Mouse (Mus musculus) kidney, embryonic 14.5 days (tissue): ENCODE measurements at regions not wholly inside any gene's neighbourhood (a gene's known extent, or its start where the extent isn't known, plus 50 kb on each side); places are given as distances from the start of the nearest gene placed in this dataset.

ENCODE experiments used
- ATAC-seq: fragments of 200-750 bp; cut with Nextera tagmentation; 2 replicates; pipeline ENCODE4 v1.8.0; 2017; ENCODE audit warnings: moderate number of reproducible peaks, mild to moderate bottlenecking, moderate TSS enrichment, moderate library complexity; ENCODE audit not compliant: low FRiP score, low TSS enrichment
- H3K27ac ChIP-seq: fragments of 300-500 bp; sonication (generic); 2 replicates; pipeline ENCODE4 v1.5.1; 2014; ENCODE audit warnings: low read depth, mild to moderate bottlenecking, low read length, moderate library complexity, mixed read lengths
- H3K27me3 ChIP-seq: fragments of 300-500 bp; sonication (generic); 2 replicates; pipeline ENCODE4 v1.6.1; 2014; ENCODE audit warnings: mild to moderate bottlenecking, low read length; ENCODE audit not compliant: control insufficient read depth, insufficient read depth
- H3K36me3 ChIP-seq: fragments of 300-500 bp; sonication (generic); 2 replicates; pipeline ENCODE4 v1.6.1; 2014; ENCODE audit warnings: low read length, mixed read lengths; ENCODE audit not compliant: control insufficient read depth, insufficient read depth
- H3K4me1 ChIP-seq: fragments of 300-500 bp; sonication (generic); 2 replicates; pipeline ENCODE4 v1.6.1; 2014; ENCODE audit warnings: low read length, mixed read lengths; ENCODE audit not compliant: control insufficient read depth, insufficient read depth
- H3K4me2 ChIP-seq: fragments of 300-500 bp; sonication (generic); replicated peaks from 2 replicates; pipeline ENCODE4 v1.6.1; 2014; ENCODE audit warnings: low read depth, mild to moderate bottlenecking, low read length
- H3K4me3 ChIP-seq: fragments of 300-500 bp; sonication (generic); 2 replicates; pipeline ENCODE4 v1.5.1; 2014; ENCODE audit warnings: mild to moderate bottlenecking, low read length
- H3K9ac ChIP-seq: fragments of 300-500 bp; sonication (generic); 2 replicates; pipeline ENCODE4 v1.6.1; 2014; ENCODE audit warnings: low read depth, mild to moderate bottlenecking, low read length, moderate library complexity
- H3K9me3 ChIP-seq: fragments of 300-500 bp; sonication (generic); 2 replicates; pipeline ENCODE4 v1.6.1; 2016; ENCODE audit warnings: low read length; ENCODE audit not compliant: control insufficient read depth
- WGBS: fragments of 180-500 bp; shearing (Covaris S2); extraction: QIAGEN DNeasy Blood & Tissue Kit; methylation state at CpG from one replicate; pipeline ENCODE4 v1.1.7; 2014; 5-methylcytosine and 5-hydroxymethylcytosine counted together

GRCm38 (mm10) chr10:71598515-71598914 lies 251.0 kb downstream of the Ipmk start:
- 95% methylated on average over 6 of the region's 6 CpGs for WGBS
- H3K27me3 ChIP-seq: no peaks in the 10 kb centered on the region
- ATAC-seq: no peak
- no peaks in the 10 kb centered on the region for H3K36me3 ChIP-seq
- no peak overlapping the region for H3K9ac ChIP-seq
- no peak overlapping the region for H3K27ac ChIP-seq
- H3K4me1 ChIP-seq: no peaks in the 10 kb centered on the region
- no peak overlapping the region for H3K4me3 ChIP-seq
- H3K9me3 ChIP-seq: no peaks in the 10 kb centered on the region
- no peak overlapping the region for H3K4me2 ChIP-seq

GRCm38 (mm10) chr10:71613736-71614135 lies 266.2 kb downstream of the Ipmk start:
- Histone ChIP-seq H3K36me3 (no peaks in the 10 kb centered on the region), H3K9me3 (no peaks in the 10 kb centered on the region), H3K4me1 (no peaks in the 10 kb centered on the region), H3K27me3 (no peaks in the 10 kb centered on the region), H3K9ac (no peak overlapping the region), H3K4me3 (no peak overlapping the region), H3K4me2 (no peak overlapping the region), H3K27ac (no peak overlapping the region)
- no peak for ATAC-seq
- 90% methylated on average over 4 of the region's 4 CpGs for WGBS

GRCm38 (mm10) chr10:71617156-71617555 lies 269.6 kb downstream of the Ipmk start:
- no peaks in the 10 kb centered on the region for H3K36me3 ChIP-seq
- no peak overlapping the region for H3K9ac ChIP-seq
- H3K27me3 ChIP-seq: no peaks in the 10 kb centered on the region
- no peak overlapping the region for H3K4me2 ChIP-seq
- ATAC-seq: no peak
- 87% methylated on average over 4 of the region's 4 CpGs for WGBS
- H3K9me3 ChIP-seq: no peaks in the 10 kb centered on the region
- no peak overlapping the region for H3K27ac ChIP-seq
- no peak overlapping the region for H3K4me3 ChIP-seq
- H3K4me1 ChIP-seq: no peaks in the 10 kb centered on the region

- no peak overlapping the region for H3K4me3 ChIP-seq
- H3K4me2 ChIP-seq: no peak overlapping the region
- ATAC-seq: no peak
- no peak overlapping the region for H3K27ac ChIP-seq
- 58% methylated on average over 3 of the region's 3 CpGs for WGBS
- H3K9me3 ChIP-seq: no peaks in the 10 kb centered on the region
- H3K36me3 ChIP-seq: no peaks in the 10 kb centered on the region
- H3K9ac ChIP-seq: no peak overlapping the region
- H3K27me3 ChIP-seq: no peaks in the 10 kb centered on the region
- no peaks in the 10 kb centered on the region for H3K4me1 ChIP-seq
Observed at GRCm38 (mm10) chr10:71646071-71646470, 298.5 kb downstream of the Ipmk start.

- Histone ChIP-seq H3K4me3 (no peak overlapping the region), H3K9ac (no peak overlapping the region), H3K27ac (no peak overlapping the region), H3K27me3 (no peaks in the 10 kb centered on the region), H3K36me3 (no peaks in the 10 kb centered on the region), H3K9me3 (no peaks in the 10 kb centered on the region), H3K4me1 (no peaks in the 10 kb centered on the region), H3K4me2 (no peak overlapping the region)
- WGBS: 91% methylated on average over 7 of the region's 7 CpGs
- no peak for ATAC-seq
Observed at GRCm38 (mm10) chr10:71657525-71657924, 310.0 kb downstream of the Ipmk start.

GRCm38 (mm10) chr10:71663545-71663944 lies 316.0 kb downstream of the Ipmk start:
- no peak for ATAC-seq
- no peak overlapping the region for H3K4me2 ChIP-seq
- no peaks in the 10 kb centered on the region for H3K27me3 ChIP-seq
- no peak overlapping the region for H3K9ac ChIP-seq
- H3K9me3 ChIP-seq: no peaks in the 10 kb centered on the region
- H3K4me3 ChIP-seq: no peak overlapping the region
- no peaks in the 10 kb centered on the region for H3K36me3 ChIP-seq
- H3K27ac ChIP-seq: no peak overlapping the region
- no peaks in the 10 kb centered on the region for H3K4me1 ChIP-seq
- 78% methylated on average over 5 of the region's 5 CpGs for WGBS

- no peak for ATAC-seq
- WGBS: 89% methylated on average over 7 of the region's 7 CpGs
- no peaks in the 10 kb centered on the region for H3K9me3 ChIP-seq
- H3K4me1 ChIP-seq: no peaks in the 10 kb centered on the region
- H3K27ac ChIP-seq: no peak overlapping the region
- H3K4me3 ChIP-seq: no peak overlapping the region
- no peak overlapping the region for H3K9ac ChIP-seq
- no peaks in the 10 kb centered on the region for H3K36me3 ChIP-seq
- no peak overlapping the region for H3K4me2 ChIP-seq
- no peaks in the 10 kb centered on the region for H3K27me3 ChIP-seq
Observed at GRCm38 (mm10) chr10:71667160-71667571, 319.6 kb downstream of the Ipmk start.

GRCm38 (mm10) chr10:71679240-71679639 lies 331.7 kb downstream of the Ipmk start:
- Histone ChIP-seq H3K4me2 (no peak overlapping the region), H3K36me3 (no peaks in the 10 kb centered on the region), H3K4me3 (no peak overlapping the region), H3K9me3 (no peaks in the 10 kb centered on the region), H3K4me1 (no peaks in the 10 kb centered on the region), H3K9ac (no peak overlapping the region), H3K27me3 (no peaks in the 10 kb centered on the region), H3K27ac (no peak overlapping the region)
- WGBS: 90% methylated on average over 5 of the region's 5 CpGs
- no peak for ATAC-seq

GRCm38 (mm10) chr10:71713456-71713855 lies 365.9 kb downstream of the Ipmk start:
- H3K27ac ChIP-seq: no peak overlapping the region
- ATAC-seq: no peak
- H3K4me2 ChIP-seq: no peak overlapping the region
- H3K4me3 ChIP-seq: no peak overlapping the region
- H3K9ac ChIP-seq: no peak overlapping the region
- H3K9me3 ChIP-seq: no peaks in the 10 kb centered on the region
- H3K27me3 ChIP-seq: no peaks in the 10 kb centered on the region
- H3K36me3 ChIP-seq: no peaks in the 10 kb centered on the region
- no peaks in the 10 kb centered on the region for H3K4me1 ChIP-seq
- 95% methylated on average over 2 of the region's 2 CpGs for WGBS

GRCm38 (mm10) chr10:71727746-71728145 lies 380.2 kb downstream of the Ipmk start:
- Histone ChIP-seq H3K27me3 (no peaks in the 10 kb centered on the region), H3K4me3 (no peak overlapping the region), H3K27ac (no peak overlapping the region), H3K4me1 (no peaks in the 10 kb centered on the region), H3K4me2 (no peak overlapping the region), H3K9ac (no peak overlapping the region), H3K9me3 (no peaks in the 10 kb centered on the region), H3K36me3 (no peaks in the 10 kb centered on the region)
- ATAC-seq: no peak
- 67% methylated on average over 4 of the region's 4 CpGs for WGBS
